Mouse (Mus musculus): Measurements from ENCODE around the gene Nmnat2. TPM values are rescaled to one million over a fixed set of nuclear protein-coding genes. Genes with fewer than 3 reads are reported as not detected.

Gene Nmnat2
- polyA plus RNA-seq, 1 experiment from 2014 or later, result 37.7 TPM

GRCm38 (mm10) chr1:153125287-153126275 lies 170.8 kb downstream of the Nmnat2 start:
- H3K4me3 ChIP-seq, result no peak overlapping the region
- WGBS, result 73% methylated on average over 8 of the region's 8 CpGs
- no peak overlapping the region for H3K9ac ChIP-seq
- no peaks in the 10 kb centered on the region for H3K27me3 ChIP-seq
- no peak overlapping the region for H3K4me2 ChIP-seq (replicated peaks)
- H3K27ac ChIP-seq, result no peak overlapping the region
- H3K9me3 ChIP-seq (replicated peaks), result no peaks in the 10 kb centered on the region
- no peak for ATAC-seq (ENCODE audit: low FRiP score)
- H3K4me1 ChIP-seq, result no peaks in the 10 kb centered on the region
- no peaks in the 10 kb centered on the region for H3K36me3 ChIP-seq

- Histone ChIP-seq H3K4me1 (no peaks in the 10 kb centered on the region), H3K4me2 (replicated peaks) (no peak overlapping the region), H3K27me3 (no peaks in the 10 kb centered on the region), H3K4me3 (no peak overlapping the region), H3K9ac (no peak overlapping the region), H3K27ac (no peak overlapping the region), H3K9me3 (replicated peaks) (no peaks in the 10 kb centered on the region), H3K36me3 (no peaks in the 10 kb centered on the region)
- WGBS, result 81% methylated on average over 15 of the region's 15 CpGs
- ATAC-seq (ENCODE audit: low FRiP score), result no peak
These were observed 171.9 kb downstream of the Nmnat2 start for GRCm38 (mm10) chr1:153126491-153127381.

GRCm38 (mm10) chr1:153127622-153128021 lies 172.8 kb downstream of the Nmnat2 start:
- Histone ChIP-seq H3K4me1 (no peaks in the 10 kb centered on the region), H3K27ac (no peak overlapping the region), H3K4me3 (no peak overlapping the region), H3K9me3 (replicated peaks) (no peaks in the 10 kb centered on the region), H3K27me3 (no peaks in the 10 kb centered on the region), H3K9ac (no peak overlapping the region), H3K36me3 (no peaks in the 10 kb centered on the region), H3K4me2 (replicated peaks) (no peak overlapping the region)
- 76% methylated on average over 4 of the region's 4 CpGs for WGBS
- ATAC-seq (ENCODE audit: low FRiP score), result no peak

GRCm38 (mm10) chr1:153128780-153129179 lies 174.0 kb downstream of the Nmnat2 start:
- no peak overlapping the region for H3K4me3 ChIP-seq
- H3K4me2 ChIP-seq (replicated peaks), result no peak overlapping the region
- H3K9ac ChIP-seq, result no peak overlapping the region
- H3K9me3 ChIP-seq (replicated peaks), result no peaks in the 10 kb centered on the region
- 78% methylated on average over 8 of the region's 8 CpGs for WGBS
- no peaks in the 10 kb centered on the region for H3K27me3 ChIP-seq
- no peak for ATAC-seq (ENCODE audit: low FRiP score)
- H3K27ac ChIP-seq, result no peak overlapping the region
- H3K36me3 ChIP-seq, result no peaks in the 10 kb centered on the region
- H3K4me1 ChIP-seq, result no peaks in the 10 kb centered on the region

- Histone ChIP-seq H3K4me1 (peaks cover 10% of the 10 kb centered on the region), H3K27me3 (no peaks in the 10 kb centered on the region), H3K27ac (no peak overlapping the region), H3K4me2 (replicated peaks) (no peak overlapping the region), H3K9ac (no peak overlapping the region), H3K36me3 (no peaks in the 10 kb centered on the region), H3K4me3 (no peak overlapping the region), H3K9me3 (replicated peaks) (no peaks in the 10 kb centered on the region)
- no peak for ATAC-seq (ENCODE audit: low FRiP score)
- 89% methylated on average over 11 of the region's 11 CpGs for WGBS
These were observed 175.4 kb downstream of the Nmnat2 start for GRCm38 (mm10) chr1:153129992-153130713.

GRCm38 (mm10) chr1:153133865-153134781 lies 179.3 kb downstream of the Nmnat2 start:
- H3K4me3 ChIP-seq, result no peak overlapping the region
- H3K27me3 ChIP-seq, result no peaks in the 10 kb centered on the region
- H3K9me3 ChIP-seq (replicated peaks), result no peaks in the 10 kb centered on the region
- H3K4me1 ChIP-seq, result peaks cover 11% of the 10 kb centered on the region
- no peak overlapping the region for H3K4me2 ChIP-seq (replicated peaks)
- no peak for ATAC-seq (ENCODE audit: low FRiP score)
- no peaks in the 10 kb centered on the region for H3K36me3 ChIP-seq
- no peak overlapping the region for H3K9ac ChIP-seq
- 0 out of 2 replicates have a peak overlapping the region, but pooled peaks have one; percentile 23 for H3K27ac ChIP-seq
- WGBS, result 27% methylated on average over 9 of the region's 9 CpGs

GRCm38 (mm10) chr1:153136647-153137046 lies 181.9 kb downstream of the Nmnat2 start:
- Histone ChIP-seq H3K4me1 (peaks cover 11% of the 10 kb centered on the region), H3K9ac (no peak overlapping the region), H3K4me3 (no peak overlapping the region), H3K27me3 (no peaks in the 10 kb centered on the region), H3K36me3 (no peaks in the 10 kb centered on the region), H3K27ac (no peak overlapping the region), H3K4me2 (replicated peaks) (no peak overlapping the region), H3K9me3 (replicated peaks) (no peaks in the 10 kb centered on the region)
- WGBS, result 85% methylated on average over 13 of the region's 13 CpGs
- no peak for ATAC-seq (ENCODE audit: low FRiP score)

GRCm38 (mm10) chr1:153138486-153138885 lies 183.7 kb downstream of the Nmnat2 start:
- H3K27ac ChIP-seq, result no peak overlapping the region
- H3K4me3 ChIP-seq, result no peak overlapping the region
- H3K4me2 ChIP-seq (replicated peaks), result no peak overlapping the region
- ATAC-seq (ENCODE audit: low FRiP score), result no peak; the same call in 1 of the 2 replicates
- no peaks in the 10 kb centered on the region for H3K36me3 ChIP-seq
- H3K4me1 ChIP-seq, result peaks cover 11% of the 10 kb centered on the region
- no peak overlapping the region for H3K9ac ChIP-seq
- no peaks in the 10 kb centered on the region for H3K27me3 ChIP-seq
- no peaks in the 10 kb centered on the region for H3K9me3 ChIP-seq (replicated peaks)
- WGBS, result 71% methylated on average over 5 of the region's 5 CpGs

GRCm38 (mm10) chr1:153139635-153140034 lies 184.8 kb downstream of the Nmnat2 start:
- Histone ChIP-seq H3K4me3 (no peak overlapping the region), H3K4me2 (replicated peaks) (no peak overlapping the region), H3K27ac (no peak overlapping the region), H3K4me1 (peaks cover 3% of the 10 kb centered on the region; the same call in 1 of the 2 replicates), H3K9me3 (replicated peaks) (no peaks in the 10 kb centered on the region), H3K27me3 (no peaks in the 10 kb centered on the region), H3K9ac (no peak overlapping the region), H3K36me3 (no peaks in the 10 kb centered on the region)
- WGBS, result 85% methylated on average over 7 of the region's 7 CpGs
- ATAC-seq (ENCODE audit: low FRiP score), result no peak

GRCm38 (mm10) chr1:153140265-153140664 lies 185.5 kb downstream of the Nmnat2 start:
- no peak overlapping the region for H3K9ac ChIP-seq
- ATAC-seq (ENCODE audit: low FRiP score), result no peak
- H3K9me3 ChIP-seq (replicated peaks), result no peaks in the 10 kb centered on the region
- no peak overlapping the region for H3K4me2 ChIP-seq (replicated peaks)
- no peaks in the 10 kb centered on the region for H3K36me3 ChIP-seq
- no peak overlapping the region for H3K4me3 ChIP-seq
- 80% methylated on average over 11 of the region's 11 CpGs for WGBS
- no peaks in the 10 kb centered on the region; the same call in 1 of the 2 replicates for H3K4me1 ChIP-seq
- no peaks in the 10 kb centered on the region for H3K27me3 ChIP-seq
- no peak overlapping the region for H3K27ac ChIP-seq

GRCm38 (mm10) chr1:153140747-153141228 lies 186.0 kb downstream of the Nmnat2 start:
- no peaks in the 10 kb centered on the region for H3K9me3 ChIP-seq (replicated peaks)
- no peak for ATAC-seq (ENCODE audit: low FRiP score)

More at GRCm38 (mm10) chr1:153140747-153141228, 186.0 kb downstream of the Nmnat2 start:
- Histone ChIP-seq H3K4me3 (no peak overlapping the region), H3K4me1 (no peaks in the 10 kb centered on the region; the same call in 1 of the 2 replicates), H3K27ac (no peak overlapping the region), H3K9ac (no peak overlapping the region), H3K36me3 (no peaks in the 10 kb centered on the region), H3K4me2 (replicated peaks) (no peak overlapping the region), H3K27me3 (no peaks in the 10 kb centered on the region)
- 43% methylated on average over 8 of the region's 8 CpGs for WGBS
